Mouse (Mus musculus) lung, postnatal 0 days (tissue): Measurements from ENCODE around the gene Rab7b. TPM values are rescaled to one million over a fixed set of nuclear protein-coding genes. Genes with fewer than 3 reads are reported as not detected.
A peak's percentile ranks its signal among the peaks of the same experiment; 100 is the strongest.

Experiments used
- ATAC-seq: fragments of 200-750 bp; cut with Nextera tagmentation; 2 replicates; pipeline ENCODE4 v1.8.0; 2017; ENCODE audit warnings: moderate library complexity
- DNase-seq: peaks from one replicate; pipeline ENCODE4 v3.0.0-alpha.2; 2016; ENCODE audit warnings: low spot score
- H3K27ac ChIP-seq: fragments of 300-500 bp; sonication (generic); 2 replicates; pipeline ENCODE4 v1.5.1; 2014; ENCODE audit warnings: antibody characterized with exemption, mild to moderate bottlenecking, low read length, mixed read lengths
- H3K27me3 ChIP-seq: fragments of 300-500 bp; sonication (generic); replicated peaks from 2 replicates; pipeline ENCODE4 v1.6.1; 2014; ENCODE audit warnings: low read length, mixed read lengths; ENCODE audit not compliant: insufficient read depth
- H3K36me3 ChIP-seq: fragments of 300-500 bp; sonication (generic); 2 replicates; pipeline ENCODE4 v1.6.1; 2014; ENCODE audit warnings: low read length, mixed read lengths; ENCODE audit not compliant: insufficient read depth
- H3K4me1 ChIP-seq: fragments of 300-500 bp; sonication (generic); 2 replicates; pipeline ENCODE4 v1.6.1; 2014; ENCODE audit warnings: antibody characterized with exemption, low read depth, low read length, mixed read lengths; ENCODE audit not compliant: insufficient read depth
- H3K4me2 ChIP-seq: fragments of 300-500 bp; sonication (generic); replicated peaks from 2 replicates; pipeline ENCODE4 v1.6.1; 2014; ENCODE audit warnings: low read depth, mild to moderate bottlenecking, low read length, moderate library complexity, mixed read lengths
- H3K4me3 ChIP-seq: fragments of 300-500 bp; sonication (generic); 2 replicates; pipeline ENCODE4 v1.5.1; 2014; ENCODE audit warnings: low read depth, low read length
- H3K9ac ChIP-seq: fragments of 300-500 bp; sonication (generic); replicated peaks from 2 replicates; pipeline ENCODE4 v1.6.1; 2014; ENCODE audit warnings: low read depth, mild to moderate bottlenecking
- H3K9me3 ChIP-seq: fragments of 300-500 bp; sonication (generic); 2 replicates; pipeline ENCODE4 v1.6.1; 2016; ENCODE audit warnings: low read length, mixed read lengths
- CTCF ChIP-seq: IDR thresholded peaks from 2 replicates; pipeline ENCODE4 v1.5.1; 2016; ENCODE audit warnings: antibody characterized with exemption, mild to moderate bottlenecking
- EP300 ChIP-seq: IDR thresholded peaks from 2 replicates; pipeline ENCODE4 v1.6.1; 2016; ENCODE audit warnings: antibody characterized with exemption, mild to moderate bottlenecking, control low read depth
- WGBS: fragments of 180-500 bp; shearing (Covaris S2); extraction: QIAGEN DNeasy Blood & Tissue Kit; methylation state at CpG from one replicate; pipeline ENCODE4 v1.1.7; 2014; 5-methylcytosine and 5-hydroxymethylcytosine counted together
- polyA plus RNA-seq: library from polyadenylated mRNA; unstranded; fragments of >200 nt; fragmentation: Nextera tagmentation; extraction: Ambion mirVana; gene quantifications from 2 replicates; pipeline ENCODE4 v1.2.1, GENCODE M21; 2015

Gene Rab7b
- 3.8 and 4.0 TPM in 2 replicates for polyA plus RNA-seq

- TF ChIP-seq EP300 (no peak), CTCF (no peak)
- Histone ChIP-seq H3K4me1 (no peaks in the 10 kb centered on the region), H3K9ac (no peak within 1 kb of the TSS), H3K4me2 (no peak within 1 kb of the TSS), H3K36me3 (no peaks in the 10 kb centered on the region), H3K9me3 (no peaks in the 10 kb centered on the region), H3K27ac (no peak within 1 kb of the TSS), H3K4me3 (no peak within 1 kb of the TSS), H3K27me3 (no peaks in the 10 kb centered on the region)
- ATAC-seq (0 out of 2 replicates have a peak, but pooled peaks have one; percentile 44), DNase-seq (peak; percentile 47)
- WGBS: 38% methylated on average over 8 of the region's 8 CpGs
Observed at GRCm38 (mm10) chr1:131688475-131688874, at the start of gene Rab7b. TSS of gene Rab7b (plus strand) at chr1:131688695.

GRCm38 (mm10) chr1:131640062-131640461, 48.4 kb upstream of the Rab7b start:
- 66% methylated on average over 4 of the region's 4 CpGs for WGBS
- DNase-seq (no peak), ATAC-seq (no peak)
- Histone ChIP-seq H3K36me3 (no peaks in the 10 kb centered on the region), H3K27me3 (no peaks in the 10 kb centered on the region), H3K9me3 (no peaks in the 10 kb centered on the region), H3K4me1 (no peaks in the 10 kb centered on the region), H3K27ac (no peak overlapping the region), H3K9ac (no peak overlapping the region), H3K4me2 (no peak overlapping the region), H3K4me3 (no peak overlapping the region)
- TF ChIP-seq EP300 (no peak), CTCF (no peak)

- 90% methylated on average over 13 of the region's 13 CpGs for WGBS
- no peak for TF ChIP-seq CTCF
- no peak for TF ChIP-seq EP300
- DNase-seq (no peak), ATAC-seq (no peak)
- no peak overlapping the region for H3K4me3 ChIP-seq
- no peaks in the 10 kb centered on the region for H3K4me1 ChIP-seq
- H3K4me2 ChIP-seq: no peak overlapping the region
- H3K36me3 ChIP-seq: no peaks in the 10 kb centered on the region
- H3K27me3 ChIP-seq: no peaks in the 10 kb centered on the region
- no peak overlapping the region for H3K27ac ChIP-seq
- no peaks in the 10 kb centered on the region for H3K9me3 ChIP-seq
- no peak overlapping the region for H3K9ac ChIP-seq
Observed at GRCm38 (mm10) chr1:131641565-131641964, 46.9 kb upstream of the Rab7b start.

GRCm38 (mm10) chr1:131642251-131642650, 46.2 kb upstream of the Rab7b start:
- ATAC-seq (no peak), DNase-seq (no peak)
- 75% methylated on average over 2 of the region's 2 CpGs for WGBS
- no peak overlapping the region for H3K9ac ChIP-seq
- H3K4me3 ChIP-seq: no peak overlapping the region
- TF ChIP-seq EP300 (no peak), CTCF (no peak)
- H3K27me3 ChIP-seq: no peaks in the 10 kb centered on the region
- H3K4me1 ChIP-seq: no peaks in the 10 kb centered on the region
- no peaks in the 10 kb centered on the region for H3K36me3 ChIP-seq
- H3K9me3 ChIP-seq: no peaks in the 10 kb centered on the region
- H3K27ac ChIP-seq: no peak overlapping the region
- H3K4me2 ChIP-seq: no peak overlapping the region

GRCm38 (mm10) chr1:131652670-131653443, 35.6 kb upstream of the Rab7b start:
- no peaks in the 10 kb centered on the region for H3K27me3 ChIP-seq
- TF ChIP-seq EP300: no peak
- TF ChIP-seq CTCF: no peak
- no peaks in the 10 kb centered on the region for H3K9me3 ChIP-seq
- DNase-seq (no peak), ATAC-seq (no peak)
- H3K36me3 ChIP-seq: no peaks in the 10 kb centered on the region
- 75% methylated on average over 11 of the region's 12 CpGs for whole genome bisulfite sequencing
- H3K4me3 ChIP-seq: no peak overlapping the region
- H3K27ac ChIP-seq: no peak overlapping the region
- H3K4me1 ChIP-seq: no peaks in the 10 kb centered on the region
- no peak overlapping the region for H3K9ac ChIP-seq
- no peak overlapping the region for H3K4me2 ChIP-seq

GRCm38 (mm10) chr1:131655601-131656000, 32.9 kb upstream of the Rab7b start:
- DNase-seq: no peak
- WGBS: 55% methylated on average over 6 of the region's 6 CpGs
- TF ChIP-seq EP300 (no peak), CTCF (no peak)
- H3K4me1 ChIP-seq: no peaks in the 10 kb centered on the region
- H3K4me3 ChIP-seq: no peak overlapping the region
- H3K9ac ChIP-seq: no peak overlapping the region
- H3K4me2 ChIP-seq: no peak overlapping the region
- H3K36me3 ChIP-seq: no peaks in the 10 kb centered on the region
- no peaks in the 10 kb centered on the region for H3K9me3 ChIP-seq
- H3K27ac ChIP-seq: no peak overlapping the region
- no peaks in the 10 kb centered on the region for H3K27me3 ChIP-seq
- no peak for ATAC-seq
